ENCODE assay signal across 18 mouse cellular contexts in genomic region chr4:51597850-51598249, GRCm38 (mm10).
"Had no signal": no experiment of that assay in that cellular context is flagged by ENCODE, and none has a peak within 500 bp of the region (broad histone marks: within the 10 kb centered on the region; RNA-seq: fewer than 3 reads in every experiment).

No protein-coding gene starts in this region.

- H3K27ac ChIP-seq: liver, embryonic 15.5 days; lung, embryonic 15.5 days; macrophage; midbrain, embryonic 13.5 days; midbrain, embryonic 15.5 days; neural tube, embryonic 12.5 days; stomach, embryonic 15.5 days; stomach, postnatal 0 days had no signal

- H3K9me3 ChIP-seq: liver, embryonic 15.5 days; lung, embryonic 15.5 days; midbrain, embryonic 13.5 days; midbrain, embryonic 15.5 days; neural tube, embryonic 12.5 days; stomach, embryonic 15.5 days had no signal

- DNase-seq: liver, postnatal 0 days; lung, adult 2 months; lung, postnatal 14 days; lung, postnatal 36 days; thymus, adult 18-20 months; thymus, postnatal 14 days; thymus, postnatal 36 days had no signal

- ATAC-seq: liver, postnatal 0 days; lung, postnatal 0 days; midbrain, embryonic 13.5 days; midbrain, embryonic 15.5 days had no signal

- H3K4me3 ChIP-seq: liver, embryonic 15.5 days; lung, embryonic 15.5 days; megakaryocyte, embryonic 14.5 days; midbrain, embryonic 13.5 days; midbrain, embryonic 15.5 days; neural tube, embryonic 12.5 days; stomach, embryonic 15.5 days had no signal

- H3K4me2 ChIP-seq: liver, embryonic 15.5 days; lung, embryonic 15.5 days; midbrain, embryonic 11.5 days; midbrain, embryonic 13.5 days; midbrain, embryonic 15.5 days; neural tube, embryonic 12.5 days; stomach, embryonic 15.5 days had no signal

- H3K36me3 ChIP-seq: liver, embryonic 15.5 days; lung, embryonic 15.5 days; midbrain, embryonic 13.5 days; midbrain, embryonic 15.5 days; neural tube, embryonic 12.5 days; stomach, embryonic 15.5 days had no signal

- H3K27me3 ChIP-seq: liver, embryonic 15.5 days; lung, embryonic 15.5 days; megakaryocyte, embryonic 14.5 days; midbrain, embryonic 13.5 days; midbrain, embryonic 15.5 days; neural tube, embryonic 12.5 days; stomach, embryonic 15.5 days had no signal

- H3K4me1 ChIP-seq: liver, embryonic 15.5 days; lung, embryonic 15.5 days; megakaryocyte, embryonic 14.5 days; midbrain, embryonic 13.5 days; midbrain, embryonic 15.5 days; neural tube, embryonic 12.5 days; stomach, embryonic 15.5 days had no signal

- H3K9ac ChIP-seq: liver, embryonic 15.5 days; liver, postnatal 0 days; lung, embryonic 15.5 days; midbrain, embryonic 13.5 days; midbrain, embryonic 15.5 days; neural tube, embryonic 12.5 days; stomach, embryonic 15.5 days had no signal
